Mouse (Mus musculus) brain, embryonic 14.5 days (tissue): ENCODE results near the gene Aldh9a1.

Experiments used
- CTCF ChIP-seq: fragments of 200-500 bp; IDR thresholded peaks from 2 replicates; pipeline ENCODE4 v1.5.1; 2012; ENCODE audit warnings: inconsistent platforms, mild to moderate bottlenecking, moderate library complexity, borderline replicate concordance; ENCODE audit not compliant: insufficient read depth, insufficient read length; ENCODE audit errors: extremely low read depth
- POLR2A ChIP-seq: fragments of 200-500 bp; IDR thresholded peaks from 2 replicates; pipeline ENCODE4 v1.6.1; 2012; ENCODE audit warnings: mild to moderate bottlenecking, inconsistent platforms, borderline replicate concordance; ENCODE audit not compliant: poor library complexity, insufficient read depth, insufficient read length, severe bottlenecking; ENCODE audit errors: extremely low read depth

DNA sequence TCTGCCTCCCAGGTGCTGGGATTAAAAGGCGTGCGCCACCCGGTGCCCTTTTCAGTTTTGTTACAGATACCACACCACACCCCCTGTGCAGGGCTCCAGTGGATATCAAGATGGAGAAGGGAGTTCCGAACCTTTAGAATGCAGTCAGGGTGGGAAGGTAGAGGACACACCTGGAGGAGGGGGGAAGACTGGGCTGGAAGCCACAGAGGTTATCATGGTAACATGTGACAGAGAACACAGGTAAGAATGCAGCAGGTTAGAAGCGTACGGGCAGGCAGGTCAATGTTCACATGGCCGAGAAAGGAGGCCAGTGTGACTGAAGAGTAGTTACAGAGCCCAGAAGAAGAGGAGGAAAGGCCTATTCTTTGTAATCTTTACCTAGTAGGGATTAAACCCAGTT lies 39.8 kb downstream of the Aldh9a1 start:
- TF ChIP-seq CTCF (no peak), POLR2A (no peak)
